Mouse (Mus musculus): ENCODE measurements around the gene Cep135. TPM values are rescaled to one million over a fixed set of nuclear protein-coding genes. Genes with fewer than 3 reads are reported as not detected.

Gene Cep135
- polyA plus RNA-seq, 1 experiment from 2014 or later: 6.1 TPM

DNA sequence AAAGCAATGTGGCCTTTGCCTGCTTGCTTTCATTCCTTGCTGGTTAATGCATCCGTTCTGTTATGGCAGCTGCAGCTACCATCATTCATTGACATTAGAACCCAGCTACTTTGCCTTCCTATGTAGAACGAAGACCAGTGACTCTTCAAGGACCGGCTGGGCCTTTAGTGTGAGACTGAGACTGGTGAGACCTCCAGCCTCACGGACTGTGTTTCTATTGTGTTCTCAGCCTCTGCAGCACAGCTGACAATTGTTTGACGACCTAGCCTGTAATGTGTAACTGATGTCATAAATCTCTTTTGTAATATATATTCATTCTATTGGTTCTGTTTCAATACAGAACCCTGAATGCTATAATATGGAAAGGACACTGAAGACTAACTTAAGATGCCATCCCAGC, 102.8 kb downstream of the Cep135 start:
- Histone ChIP-seq H3K9me3 (replicated peaks) (peaks cover 9% of the 10 kb centered on the region; the same call in 1 of the 2 replicates), H3K4me1 (peaks cover 47% of the 10 kb centered on the region), H3K4me2 (no peak overlapping the region), H3K27ac (no peak overlapping the region), H3K4me3 (no peak overlapping the region), H3K36me3 (peaks cover 4% of the 10 kb centered on the region; the same call in 1 of the 2 replicates), H3K27me3 (replicated peaks) (no peaks in the 10 kb centered on the region), H3K9ac (no peak overlapping the region)
- 85% methylated on average over 5 of the region's 5 CpGs for WGBS (ENCODE audit: insufficient replicate concordance)
- ATAC-seq: no peak

DNA sequence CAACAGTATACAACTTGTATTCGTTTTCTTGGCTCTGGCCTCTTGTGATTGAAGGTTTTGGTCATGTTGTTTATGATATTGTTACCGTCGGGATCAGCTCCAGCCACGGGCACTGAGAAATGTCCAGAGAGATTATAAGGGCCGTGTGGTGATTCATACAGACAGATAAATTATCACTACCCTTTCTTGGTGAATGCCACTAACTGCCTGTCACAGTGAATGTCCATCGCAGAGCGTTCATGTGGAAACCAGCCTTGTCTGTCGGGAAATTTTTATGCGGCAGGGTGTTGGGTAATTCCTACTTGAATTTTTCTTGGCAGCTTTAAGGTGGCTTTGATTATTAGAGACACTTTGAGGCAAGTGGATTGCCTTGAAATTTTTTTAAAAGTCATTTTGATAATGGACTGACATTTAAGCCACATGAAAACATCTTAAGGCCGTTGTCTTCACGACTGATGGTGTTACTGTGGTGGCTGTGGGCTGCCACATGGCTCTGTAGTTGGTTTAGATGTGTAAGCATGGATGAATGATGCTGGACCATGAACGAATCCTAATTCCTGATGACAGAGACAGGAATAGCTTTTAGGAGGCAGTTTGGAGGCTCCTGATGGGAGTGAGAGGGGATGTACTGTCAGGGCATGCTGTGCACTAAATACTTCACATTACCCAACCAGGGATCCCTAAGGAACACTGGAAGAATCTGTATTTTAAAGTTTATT, 103.4 kb downstream of the Cep135 start:
- H3K27me3 ChIP-seq (replicated peaks): no peaks in the 10 kb centered on the region
- 76% methylated on average over 12 of the region's 12 CpGs for WGBS (ENCODE audit: insufficient replicate concordance)
- H3K4me1 ChIP-seq: peaks cover 41% of the 10 kb centered on the region
- H3K9me3 ChIP-seq (replicated peaks): peaks cover 9% of the 10 kb centered on the region; the same call in 1 of the 2 replicates
- H3K9ac ChIP-seq: no peak overlapping the region
- H3K4me2 ChIP-seq: no peak overlapping the region
- ATAC-seq: no peak
- no peak overlapping the region for H3K27ac ChIP-seq
- no peak overlapping the region for H3K4me3 ChIP-seq
- H3K36me3 ChIP-seq: peaks cover 4% of the 10 kb centered on the region; the same call in 1 of the 2 replicates

Other genes starting within 250 kb of the Cep135 start
- not detected in 2 replicates for gene Nmu, start 224.9 kb upstream of the Cep135 start, polyA plus RNA-seq (2016; fragmentation: Nextera tagmentation; extraction: Ambion mirVana)
- not detected in 2 replicates for gene Gm7271, start 104.7 kb upstream of the Cep135 start, polyA plus RNA-seq (2016; fragmentation: Nextera tagmentation; extraction: Ambion mirVana)
- 16.3 and 19.0 TPM in 2 replicates for gene Exoc1, start 59.4 kb upstream of the Cep135 start, polyA plus RNA-seq (2016; fragmentation: Nextera tagmentation; extraction: Ambion mirVana)
- gene C530008M17Rik, start 67.8 kb downstream of the Cep135 start, polyA plus RNA-seq (2016; fragmentation: Nextera tagmentation; extraction: Ambion mirVana): 12.2 and 13.9 TPM in 2 replicates

All from liver, embryonic 12.5 days (tissue).